Mouse (Mus musculus) neutrophil, adult 83 days (primary cell): ENCODE data around the gene Slc24a1. TPM values are rescaled to one million over a fixed set of nuclear protein-coding genes. Genes with fewer than 3 reads are reported as not detected.

Experiments
- total RNA-seq, 2 experiments: library from RNA; stranded (reverse); gene quantifications; one replicate each; pipeline ENCODE4 v1.2.4; 2023

Slc24a1 gene
- not detected for total RNA-seq

GRCm38 (mm10) chr9:64951161-64951657 is at the start of gene Slc24a1:
Gene Slc24a1, minus strand, starts transcription at chr9:64951607.

GRCm38 (mm10) chr9:64960117-64960977 is 8.9 kb upstream of the Slc24a1 start, which contains the start of gene Ints14:
Gene Ints14, plus strand, starts transcription at chr9:64960905.

Other genes with a start within 250 kb of the Slc24a1 start
- 100 to 1,000 TPM; 186 to 198 TPM for gene Rab11a, start 213.8 kb downstream of the Slc24a1 start, total RNA-seq
- 10 to 100 TPM; 76.0 to 90.6 TPM for gene Dennd4a, start 140.3 kb downstream of the Slc24a1 start, total RNA-seq
- 10 to 100 TPM; 17.2 to 18.2 TPM for gene Ints14, start 9.3 kb upstream of the Slc24a1 start, total RNA-seq
- 10 to 100 TPM in 1 of 2 experiments, 1 to 10 TPM in 1; 7.1 to 10.6 TPM for gene Hacd3, start 70.1 kb upstream of the Slc24a1 start, total RNA-seq
- gene Dpp8, start 80.8 kb upstream of the Slc24a1 start, total RNA-seq: 10 to 100 TPM; 73.2 to 80.7 TPM
- under 1 TPM; 0.44 to 0.51 TPM for gene Igdcc4, start 149.9 kb upstream of the Slc24a1 start, total RNA-seq
- not detected for gene Igdcc3, start 189.6 kb upstream of the Slc24a1 start, total RNA-seq
- 1 to 10 TPM; 4.1 to 5.0 TPM for gene Parp16, start 243.7 kb upstream of the Slc24a1 start, total RNA-seq